Mouse (Mus musculus): ENCODE results near the gene Kirrel3.

The Kirrel3 gene

GRCm38 (mm10) chr9:34830696-34831095, 345.0 kb downstream of the Kirrel3 start:
- no peak for DNase-seq (ENCODE audit: low spot score)

GRCm38 (mm10) chr9:34836801-34837200, 351.1 kb downstream of the Kirrel3 start:
- DNase-seq (ENCODE audit: low spot score), result no peak

GRCm38 (mm10) chr9:34837700-34838462, 352.2 kb downstream of the Kirrel3 start:
- peak; percentile 52 for DNase-seq (ENCODE audit: low spot score)

GRCm38 (mm10) chr9:34843275-34843965, 357.7 kb downstream of the Kirrel3 start:
- DNase-seq (ENCODE audit: low spot score), result no peak

- DNase-seq (ENCODE audit: low spot score), result no peak
Measured at GRCm38 (mm10) chr9:34846440-34846839, 360.7 kb downstream of the Kirrel3 start.

- DNase-seq (ENCODE audit: low spot score), result no peak
Measured at GRCm38 (mm10) chr9:34847664-34848063, 362.0 kb downstream of the Kirrel3 start.

- no peak for DNase-seq (ENCODE audit: low spot score)
Measured at GRCm38 (mm10) chr9:34851136-34851535, 365.4 kb downstream of the Kirrel3 start.

- DNase-seq (ENCODE audit: low spot score), result no peak
Measured at GRCm38 (mm10) chr9:34857575-34857974, 371.9 kb downstream of the Kirrel3 start.

- DNase-seq (ENCODE audit: low spot score), result no peak
Measured at GRCm38 (mm10) chr9:34858071-34858470, 372.4 kb downstream of the Kirrel3 start.

GRCm38 (mm10) chr9:34860934-34861333, 375.2 kb downstream of the Kirrel3 start:
- no peak for DNase-seq (ENCODE audit: low spot score)

- peak; percentile 19 for DNase-seq (ENCODE audit: low spot score)
Measured at GRCm38 (mm10) chr9:34861775-34862174, 376.1 kb downstream of the Kirrel3 start.

- no peak for DNase-seq (ENCODE audit: low spot score)
Measured at GRCm38 (mm10) chr9:34865606-34866005, 379.9 kb downstream of the Kirrel3 start.

- no peak for DNase-seq (ENCODE audit: low spot score)
Measured at GRCm38 (mm10) chr9:34871316-34871966, 385.7 kb downstream of the Kirrel3 start.

GRCm38 (mm10) chr9:34875238-34875637, 389.5 kb downstream of the Kirrel3 start:
- no peak for DNase-seq (ENCODE audit: low spot score)

- no peak for DNase-seq (ENCODE audit: low spot score)
Measured at GRCm38 (mm10) chr9:34877186-34877585, 391.5 kb downstream of the Kirrel3 start.

GRCm38 (mm10) chr9:34877799-34878198, 392.1 kb downstream of the Kirrel3 start:
- no peak for DNase-seq (ENCODE audit: low spot score)

- no peak for DNase-seq (ENCODE audit: low spot score)
Measured at GRCm38 (mm10) chr9:34881750-34882149, 396.1 kb downstream of the Kirrel3 start.

GRCm38 (mm10) chr9:34882211-34882610, 396.5 kb downstream of the Kirrel3 start:
- no peak for DNase-seq (ENCODE audit: low spot score)

GRCm38 (mm10) chr9:34883122-34883521, 397.4 kb downstream of the Kirrel3 start:
- no peak for DNase-seq (ENCODE audit: low spot score)

- DNase-seq (ENCODE audit: low spot score), result no peak
Measured at GRCm38 (mm10) chr9:34884325-34884724, 398.6 kb downstream of the Kirrel3 start.

GRCm38 (mm10) chr9:34884942-34885341, 399.2 kb downstream of the Kirrel3 start:
- no peak for DNase-seq (ENCODE audit: low spot score)

- no peak for DNase-seq (ENCODE audit: low spot score)
Measured at GRCm38 (mm10) chr9:34886746-34887145, 401.1 kb downstream of the Kirrel3 start.

GRCm38 (mm10) chr9:34887196-34887595, 401.5 kb downstream of the Kirrel3 start:
- no peak for DNase-seq (ENCODE audit: low spot score)

Data from ovary, postnatal 36 days (tissue).